Mouse (Mus musculus) c-Kit-positive CD71-negative TER-119-negative erythroid progenitor cells, embryonic 14.5 days (primary cell): ENCODE data around the gene Rbfox3.
A peak's percentile ranks its signal among the peaks of the same experiment; 100 is the strongest.
"Not testable (repeated sequence)": the region's sequence is repeated elsewhere in the genome, so short reads cannot be mapped to it uniquely, and the experiment has no call there.

Experiments
- DNase-seq: peaks from one replicate; pipeline ENCODE4 v3.0.0-alpha.2; 2013; ENCODE audit warnings: low read depth

The Rbfox3 gene

GRCm38 (mm10) chr11:118821353-118821752 lies 90.0 kb downstream of the Rbfox3 start:
- no peak for DNase-seq

DNA sequence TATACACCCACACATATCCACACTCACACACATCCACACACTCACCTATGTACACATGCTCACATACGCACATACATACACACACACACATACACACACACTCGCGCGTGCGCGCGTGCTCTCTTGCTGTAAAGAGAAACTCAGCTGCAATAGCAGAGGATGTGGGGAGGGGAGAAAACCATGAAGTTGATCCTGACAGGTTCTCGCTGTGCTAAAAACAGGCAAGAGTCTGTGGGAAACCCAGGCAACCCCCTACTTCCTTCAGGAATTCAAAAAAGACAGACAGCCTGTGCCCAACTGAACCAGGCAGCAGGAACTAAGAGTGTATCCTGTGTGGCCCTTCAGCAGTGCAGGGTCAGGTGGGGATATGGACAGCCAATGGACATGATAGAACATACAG lies 92.9 kb downstream of the Rbfox3 start:
- DNase-seq = no peak

DNA sequence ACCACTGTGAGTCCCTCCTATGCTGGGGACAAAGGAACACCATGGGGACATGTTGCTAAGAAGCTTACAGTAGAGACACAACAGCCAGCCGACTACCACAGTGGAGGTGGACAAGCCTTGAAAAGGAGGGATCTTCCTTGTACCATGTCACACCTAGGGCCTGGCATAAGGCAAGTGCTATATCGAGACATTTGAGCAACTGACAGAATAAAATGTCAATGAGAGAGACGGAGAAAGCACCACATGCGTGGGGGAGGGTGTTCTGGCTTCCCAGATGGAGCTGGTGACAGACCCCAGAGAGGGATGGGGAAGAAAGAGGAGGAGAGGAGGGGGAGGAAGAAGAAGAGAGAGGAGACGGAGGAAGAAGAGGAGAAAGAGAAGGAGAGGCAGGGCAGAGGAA lies 96.3 kb downstream of the Rbfox3 start:
- no peak for DNase-seq

DNA sequence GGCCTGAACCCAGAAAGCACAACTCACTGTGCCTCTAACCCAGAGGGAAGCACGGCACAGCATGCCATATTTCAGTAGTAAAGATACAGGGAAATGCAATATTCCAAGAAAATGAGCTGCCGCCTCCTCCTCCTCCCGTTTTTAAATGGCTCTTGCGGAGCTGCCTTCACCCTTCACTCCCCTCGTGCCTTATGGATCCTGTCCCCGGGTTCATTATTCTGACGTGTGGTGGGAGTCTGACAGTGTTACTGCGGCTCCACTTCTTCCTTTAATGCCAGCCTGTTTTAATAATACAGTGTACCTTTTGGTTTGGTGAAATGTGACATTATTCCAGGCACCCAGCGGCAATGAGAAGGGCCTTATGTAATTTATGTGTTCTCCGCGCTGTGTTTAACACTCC lies 97.5 kb downstream of the Rbfox3 start:
- DNase-seq = no peak

- no peak for DNase-seq
Observed at GRCm38 (mm10) chr11:118811404-118811803, 100.0 kb downstream of the Rbfox3 start.

DNA sequence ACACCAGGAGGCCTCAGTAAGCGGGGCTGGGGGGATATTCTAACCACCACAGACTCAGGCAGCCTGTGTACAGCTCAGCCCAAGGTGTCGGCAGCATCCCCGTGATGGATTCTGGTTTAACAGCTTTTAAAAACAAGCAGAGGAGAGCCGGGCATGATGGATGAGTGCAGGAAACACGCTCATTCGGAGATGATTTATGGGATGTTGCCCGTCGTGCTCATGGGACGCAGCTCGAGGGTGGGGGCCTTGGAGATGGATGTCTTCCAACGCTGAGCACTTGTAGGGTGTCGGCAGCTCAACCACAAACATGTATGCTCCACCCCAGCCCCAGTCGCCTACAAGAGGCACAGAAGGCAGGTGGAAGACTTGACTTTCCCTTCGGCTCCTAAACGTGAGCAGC lies 103.9 kb downstream of the Rbfox3 start:
- no peak for DNase-seq

DNA sequence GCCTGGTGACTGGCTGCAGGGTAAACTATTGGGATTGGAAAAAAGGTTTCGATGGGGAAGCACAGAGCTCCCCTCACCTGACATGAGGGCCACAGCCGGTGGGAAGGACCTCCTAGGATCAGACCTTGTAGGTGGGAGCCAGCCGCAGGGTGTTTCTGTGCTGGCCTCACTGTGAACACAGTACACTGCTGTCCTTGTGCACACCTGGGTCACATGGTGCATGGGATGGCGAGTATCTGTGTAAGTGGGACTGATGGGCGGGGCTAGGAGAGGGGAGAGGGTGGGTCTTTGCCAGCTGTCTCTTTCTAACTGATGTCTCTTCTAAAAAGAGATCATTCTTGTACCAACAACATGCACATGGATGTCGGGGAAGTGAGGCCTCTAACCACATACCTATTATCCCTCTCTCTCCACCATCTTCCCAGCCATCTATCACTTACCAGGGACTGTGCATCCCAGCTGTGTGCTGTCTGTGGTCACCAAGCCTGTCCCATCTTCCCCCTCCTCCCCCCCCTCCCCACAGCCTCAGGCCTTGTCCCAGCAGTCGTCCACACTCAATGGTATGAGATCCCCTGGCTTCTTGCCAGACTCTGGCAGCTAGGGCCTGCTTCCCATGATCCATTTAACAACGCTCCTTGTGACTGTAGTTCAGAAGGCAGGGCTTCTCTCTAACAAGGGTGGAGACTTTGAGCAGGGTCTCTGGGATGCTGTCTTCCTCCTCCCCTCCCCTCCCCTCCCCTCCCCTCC lies 116.4 kb downstream of the Rbfox3 start:
- no peak for DNase-seq

DNA sequence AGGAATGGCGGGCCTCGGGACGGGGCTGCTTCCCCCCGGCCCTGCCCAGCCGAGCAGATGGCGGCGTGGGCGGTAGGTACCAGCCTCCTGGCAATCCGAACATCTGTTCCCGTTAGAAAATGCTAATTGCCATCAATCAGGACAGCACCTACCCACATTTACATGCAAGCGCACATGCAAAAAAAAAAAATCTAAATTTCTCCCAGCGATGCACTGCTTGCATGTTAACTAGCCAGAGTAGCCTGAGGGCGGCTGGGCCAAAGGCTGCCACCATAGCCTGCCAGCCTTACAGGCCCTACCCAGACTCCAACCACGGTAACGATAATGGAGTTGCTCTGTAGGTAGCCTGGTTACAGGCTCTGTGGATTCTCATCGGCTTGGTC lies 117.8 kb downstream of the Rbfox3 start:
- no peak for DNase-seq

GRCm38 (mm10) chr11:118792916-118793638 lies 118.3 kb downstream of the Rbfox3 start:
- no peak for DNase-seq

GRCm38 (mm10) chr11:118792163-118792915 lies 119.1 kb downstream of the Rbfox3 start:
- DNase-seq = no peak

GRCm38 (mm10) chr11:118791391-118791790 lies 120.0 kb downstream of the Rbfox3 start:
- no peak for DNase-seq

DNA sequence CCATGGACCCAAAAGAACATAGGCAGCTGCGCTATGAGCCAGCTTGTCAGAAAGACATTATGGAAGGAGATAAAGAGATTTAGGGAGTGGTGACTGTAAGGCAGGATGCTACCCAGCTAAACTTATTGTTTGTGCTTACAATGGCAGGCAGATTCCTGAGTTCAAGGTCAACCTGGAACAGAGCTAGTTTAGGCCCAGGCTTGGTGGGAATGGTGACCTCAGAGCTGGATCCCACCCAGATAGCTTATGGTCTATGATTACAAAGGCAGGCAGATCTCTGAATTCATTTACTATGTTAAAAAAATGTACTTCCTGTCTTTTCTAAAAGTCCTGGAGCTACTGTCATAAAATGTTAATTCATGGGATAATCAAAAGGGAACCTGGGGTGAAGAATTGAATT lies 123.3 kb downstream of the Rbfox3 start:
- DNase-seq = no peak

GRCm38 (mm10) chr11:118782677-118783076 lies 128.7 kb downstream of the Rbfox3 start:
- no peak for DNase-seq

DNA sequence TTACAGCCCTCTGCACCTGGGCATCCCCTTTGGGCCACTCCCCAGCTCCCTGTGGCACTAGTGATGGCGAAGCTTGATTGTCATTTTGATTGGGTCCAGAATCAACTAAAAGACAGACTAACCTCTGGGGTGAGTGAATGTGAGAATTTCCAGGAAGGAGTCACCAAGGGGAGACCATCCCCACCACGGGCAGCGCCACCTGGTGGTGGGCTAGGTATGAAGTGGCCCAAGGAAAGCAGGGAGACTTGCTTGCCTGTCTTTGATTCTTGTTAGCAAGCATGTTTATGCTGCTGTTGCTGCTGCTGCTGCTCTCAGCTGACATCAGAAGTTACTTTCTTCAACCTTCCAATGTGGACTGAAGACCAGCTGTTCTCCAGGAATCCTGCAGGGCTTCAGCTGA lies 135.6 kb downstream of the Rbfox3 start:
- peak; percentile 8 for DNase-seq

GRCm38 (mm10) chr11:118774777-118775176 lies 136.6 kb downstream of the Rbfox3 start:
- not testable (repeated sequence) for DNase-seq

- no peak for DNase-seq
Observed at GRCm38 (mm10) chr11:118773076-118773583, 138.3 kb downstream of the Rbfox3 start.

DNA sequence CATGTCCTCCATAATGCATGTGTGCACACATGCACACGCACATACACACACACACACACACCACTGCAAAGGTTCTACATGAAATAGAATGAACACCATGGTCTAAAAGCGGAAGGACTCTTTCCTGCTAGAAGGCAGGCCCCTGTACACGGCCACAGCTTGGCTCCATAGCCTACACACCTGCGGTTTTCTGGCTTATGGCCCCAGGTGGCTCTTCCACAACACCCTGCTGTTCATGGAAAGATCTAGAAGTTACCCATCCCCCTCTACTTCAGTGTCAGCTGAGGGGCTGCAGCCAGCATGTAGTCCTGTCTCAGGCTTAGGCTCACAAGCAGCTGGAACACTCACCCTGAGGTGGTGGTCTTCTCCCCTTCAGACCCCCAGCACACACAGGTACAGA lies 140.0 kb downstream of the Rbfox3 start:
- no peak for DNase-seq

GRCm38 (mm10) chr11:118770789-118771188 lies 140.6 kb downstream of the Rbfox3 start:
- DNase-seq = no peak

GRCm38 (mm10) chr11:118769542-118769941 lies 141.9 kb downstream of the Rbfox3 start:
- DNase-seq = no peak

DNA sequence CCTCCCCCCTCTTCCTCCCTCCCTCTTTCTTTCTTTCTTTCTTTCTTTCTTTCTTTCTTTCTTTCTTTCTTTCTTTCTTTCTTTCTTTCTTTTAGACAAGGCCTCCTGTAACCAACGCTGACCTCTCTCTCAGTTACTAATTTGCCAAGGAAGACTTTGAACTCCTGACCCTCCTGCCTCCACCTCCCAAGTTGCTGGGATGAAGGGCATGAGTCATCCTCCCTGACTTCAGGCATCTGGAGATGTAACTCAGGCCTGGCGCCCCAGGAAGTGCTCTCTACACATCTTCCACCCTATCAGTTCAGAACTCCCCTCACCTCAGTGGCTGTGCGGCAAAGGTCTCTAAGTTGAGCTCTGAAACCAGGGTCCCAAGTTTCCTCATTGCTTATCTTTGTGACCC lies 143.0 kb downstream of the Rbfox3 start:
- no peak for DNase-seq

DNA sequence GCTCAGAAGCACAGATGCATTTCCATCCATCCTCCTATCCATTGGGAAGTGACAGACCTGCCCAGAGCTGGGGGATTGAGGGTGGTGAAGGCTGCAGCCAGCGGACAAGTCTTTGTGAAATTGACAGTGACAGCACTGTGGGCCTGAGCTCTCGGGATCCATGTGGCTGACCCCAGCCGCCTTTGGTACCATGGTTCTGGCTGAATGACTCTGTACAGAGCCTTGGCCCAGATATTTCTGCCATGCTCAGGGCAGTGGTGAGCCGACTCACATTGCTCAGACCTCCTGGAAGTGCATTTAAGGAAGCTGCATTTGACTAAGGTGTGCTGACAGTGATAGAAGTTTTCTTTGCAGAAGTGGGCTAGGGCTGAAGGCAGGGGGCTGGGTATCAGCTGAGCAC lies 144.0 kb downstream of the Rbfox3 start:
- no peak for DNase-seq

GRCm38 (mm10) chr11:118760296-118760988 lies 151.0 kb downstream of the Rbfox3 start:
- DNase-seq = no peak
